Mouse (Mus musculus): Measurements from ENCODE around the gene Abcb8. TPM values are rescaled to one million over a fixed set of nuclear protein-coding genes. Genes with fewer than 3 reads are reported as not detected.

Gene Abcb8
- total and polyA plus RNA-seq, 2 experiments from 2014 or later: 73.2 to 141 TPM

DNA sequence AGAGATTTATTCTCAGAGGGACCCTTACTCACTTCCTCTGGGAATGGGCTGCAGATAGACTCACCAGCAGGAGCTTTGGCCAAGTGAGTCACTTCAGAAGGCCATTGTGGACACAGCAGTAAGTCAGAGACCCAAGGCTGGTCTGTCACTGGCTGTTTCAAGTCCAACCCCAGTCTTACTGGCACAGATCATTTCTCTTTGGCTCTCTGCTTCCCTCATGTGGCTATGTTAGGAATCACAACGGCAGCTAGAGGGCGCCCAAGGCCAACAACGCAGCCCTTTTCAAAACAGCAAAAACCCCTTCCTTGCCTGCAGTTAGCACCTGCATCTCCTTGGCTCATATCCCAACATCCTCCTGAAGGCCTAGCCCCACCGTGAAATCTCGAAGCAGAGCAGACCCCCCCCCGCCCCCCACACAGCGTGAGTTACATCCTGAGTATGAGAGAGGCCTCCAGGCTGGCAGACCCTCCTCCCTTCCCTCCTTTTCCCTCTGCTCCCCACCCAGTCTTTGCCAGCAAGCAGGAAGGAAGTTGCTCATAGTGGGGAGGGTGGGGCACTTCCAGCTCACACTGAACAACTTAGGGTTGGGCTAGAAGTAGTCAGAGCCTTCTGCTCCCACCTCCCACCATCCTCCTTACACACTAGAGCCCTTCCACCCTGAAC is 32.5 kb upstream of the Abcb8 start:
- peak; percentile 87 for DNase-seq (ENCODE audit: low spot score)
- TF ChIP-seq EP300 (IDR thresholded peaks at IDR 0.05; ENCODE audit: low read depth): 0 out of 2 replicates have a peak, but pooled peaks have one; percentile 29
- TF ChIP-seq CTCF (IDR thresholded peaks at IDR 0.05; ENCODE audit: low read depth): peak; percentile 100
- H3K9me3 ChIP-seq (replicated peaks; ENCODE audit: control insufficient read depth, low read length): no peaks in the 10 kb centered on the region
- peak overlapping the region; percentile 61 for H3K27ac ChIP-seq (ENCODE audit: low read depth)
- no peaks in the 10 kb centered on the region for H3K27me3 ChIP-seq (ENCODE audit: control insufficient read depth, insufficient read depth, low read length)
- H3K4me2 ChIP-seq (ENCODE audit: low read depth, low read length): no peak overlapping the region
- H3K4me1 ChIP-seq (ENCODE audit: control insufficient read depth, insufficient read depth): 0 out of 2 replicates have a peak, but pooled peaks cover 2% of the 10 kb centered on the region
- no peaks in the 10 kb centered on the region for H3K36me3 ChIP-seq (replicated peaks; ENCODE audit: control insufficient read depth, insufficient read depth, low read length)
- 4% methylated on average over 7 of the region's 7 CpGs for WGBS
- no peak overlapping the region for H3K4me3 ChIP-seq (ENCODE audit: low read depth, low read length)
- ATAC-seq (ENCODE audit: insufficient read depth, low read depth): peak; percentile 62
- H3K9ac ChIP-seq (replicated peaks; ENCODE audit: low read depth, low read length): no peak overlapping the region

DNA sequence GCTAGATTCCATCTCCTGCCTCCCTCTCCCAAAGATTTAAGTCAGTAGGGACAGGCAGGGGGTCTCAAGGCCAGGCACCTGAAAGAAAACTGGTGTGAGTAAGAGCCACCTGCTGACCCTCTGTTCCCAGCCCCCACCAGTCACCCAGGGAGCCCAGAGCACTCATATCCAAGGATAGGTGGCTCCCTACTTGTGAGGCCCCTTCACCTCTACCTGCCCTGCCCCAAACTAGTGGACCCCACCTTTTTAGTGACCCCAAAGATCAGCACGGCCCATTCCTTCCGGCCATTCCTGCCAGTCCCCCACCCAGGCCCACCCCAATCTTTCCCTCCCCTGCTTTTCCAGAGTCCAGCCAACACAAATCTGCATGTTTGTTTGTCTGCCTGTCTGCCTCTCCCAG is 30.0 kb upstream of the Abcb8 start:
- Histone ChIP-seq H3K4me2 (ENCODE audit: low read depth, low read length) (no peak overlapping the region), H3K4me1 (ENCODE audit: control insufficient read depth, insufficient read depth) (0 out of 2 replicates have a peak, but pooled peaks cover 2% of the 10 kb centered on the region), H3K27me3 (ENCODE audit: control insufficient read depth, insufficient read depth, low read length) (no peaks in the 10 kb centered on the region), H3K9me3 (replicated peaks; ENCODE audit: control insufficient read depth, low read length) (no peaks in the 10 kb centered on the region), H3K4me3 (ENCODE audit: low read depth, low read length) (no peak overlapping the region), H3K36me3 (replicated peaks; ENCODE audit: control insufficient read depth, insufficient read depth, low read length) (0 out of 2 replicates have a peak, but pooled peaks cover 5% of the 10 kb centered on the region), H3K27ac (ENCODE audit: low read depth) (peak overlapping the region; percentile 83), H3K9ac (replicated peaks; ENCODE audit: low read depth, low read length) (no peak overlapping the region)
- ATAC-seq (ENCODE audit: insufficient read depth, low read depth): no peak
- 73% methylated on average over 2 of the region's 2 CpGs for WGBS
- no peak for TF ChIP-seq CTCF (IDR thresholded peaks at IDR 0.05; ENCODE audit: low read depth)
- TF ChIP-seq EP300 (IDR thresholded peaks at IDR 0.05; ENCODE audit: low read depth): no peak
- no peak for DNase-seq (ENCODE audit: low spot score)

DNA sequence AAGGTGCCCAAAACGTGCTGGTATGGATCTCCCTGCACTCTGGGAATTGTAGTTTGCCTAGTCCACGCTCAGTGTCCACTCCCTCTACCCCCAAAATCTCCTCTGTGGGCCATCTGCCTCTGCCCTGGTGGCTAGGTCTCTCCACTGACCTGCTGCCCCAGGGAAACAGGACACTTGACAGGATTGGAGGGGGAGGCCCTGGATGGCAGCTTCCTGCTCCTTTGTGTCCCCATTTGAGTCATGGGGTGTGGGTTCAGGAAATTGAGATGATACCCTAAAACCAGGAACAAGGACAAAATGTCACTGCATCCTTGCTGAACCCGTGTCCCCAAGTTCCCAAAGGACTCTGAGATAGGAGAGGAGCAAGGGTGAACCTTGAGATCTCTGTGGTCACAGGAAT is 29.4 kb upstream of the Abcb8 start:
- WGBS: 62% methylated on average over 3 of the region's 3 CpGs
- no peak overlapping the region for H3K4me2 ChIP-seq (ENCODE audit: low read depth, low read length)
- no peak for ATAC-seq (ENCODE audit: insufficient read depth, low read depth)
- DNase-seq (ENCODE audit: low spot score): no peak
- H3K4me3 ChIP-seq (ENCODE audit: low read depth, low read length): no peak overlapping the region
- no peaks in the 10 kb centered on the region for H3K9me3 ChIP-seq (replicated peaks; ENCODE audit: control insufficient read depth, low read length)
- H3K27ac ChIP-seq (ENCODE audit: low read depth): peak overlapping the region; percentile 83
- H3K4me1 ChIP-seq (ENCODE audit: control insufficient read depth, insufficient read depth): 0 out of 2 replicates have a peak, but pooled peaks cover 2% of the 10 kb centered on the region
- no peaks in the 10 kb centered on the region for H3K27me3 ChIP-seq (ENCODE audit: control insufficient read depth, insufficient read depth, low read length)
- H3K9ac ChIP-seq (replicated peaks; ENCODE audit: low read depth, low read length): no peak overlapping the region
- H3K36me3 ChIP-seq (replicated peaks; ENCODE audit: control insufficient read depth, insufficient read depth, low read length): 0 out of 2 replicates have a peak, but pooled peaks cover 7% of the 10 kb centered on the region
- TF ChIP-seq EP300 (IDR thresholded peaks at IDR 0.05; ENCODE audit: low read depth): no peak
- no peak for TF ChIP-seq CTCF (IDR thresholded peaks at IDR 0.05; ENCODE audit: low read depth)

- H3K4me3 ChIP-seq (ENCODE audit: low read depth, low read length): peak within 1 kb of the TSS; percentile 39
- DNase-seq (ENCODE audit: low spot score): peak; percentile 44
- TF ChIP-seq CTCF (IDR thresholded peaks at IDR 0.05; ENCODE audit: low read depth): no peak
- peak; percentile 73 for TF ChIP-seq EP300 (IDR thresholded peaks at IDR 0.05; ENCODE audit: low read depth)
- H3K4me1 ChIP-seq (ENCODE audit: control insufficient read depth, insufficient read depth): 0 out of 2 replicates have a peak, but pooled peaks cover 2% of the 10 kb centered on the region
- peak within 1 kb of the TSS; percentile 47 for H3K9ac ChIP-seq (replicated peaks; ENCODE audit: low read depth, low read length)
- H3K27ac ChIP-seq (ENCODE audit: low read depth): peak within 1 kb of the TSS; percentile 83
- H3K9me3 ChIP-seq (replicated peaks; ENCODE audit: control insufficient read depth, low read length): no peaks in the 10 kb centered on the region
- H3K4me2 ChIP-seq (ENCODE audit: low read depth, low read length): peak within 1 kb of the TSS; percentile 53
- 68% methylated on average over 12 of the region's 12 CpGs for WGBS
- H3K36me3 ChIP-seq (replicated peaks; ENCODE audit: control insufficient read depth, insufficient read depth, low read length): 0 out of 2 replicates have a peak, but pooled peaks cover 7% of the 10 kb centered on the region
- ATAC-seq (ENCODE audit: insufficient read depth, low read depth): peak; percentile 62
- no peaks in the 10 kb centered on the region for H3K27me3 ChIP-seq (ENCODE audit: control insufficient read depth, insufficient read depth, low read length)
Observed at GRCm38 (mm10) chr5:24364508-24364907, 29.0 kb upstream of the Abcb8 start, which contains the start of gene Nos3. TSS of gene Nos3 (plus strand) at chr5:24364810.

GRCm38 (mm10) chr5:24364963-24365362 is 28.5 kb upstream of the Abcb8 start:
- Histone ChIP-seq H3K9ac (replicated peaks; ENCODE audit: low read depth, low read length) (peak overlapping the region; percentile 47), H3K36me3 (replicated peaks; ENCODE audit: control insufficient read depth, insufficient read depth, low read length) (0 out of 2 replicates have a peak, but pooled peaks cover 7% of the 10 kb centered on the region), H3K27ac (ENCODE audit: low read depth) (peak overlapping the region; percentile 83), H3K4me2 (ENCODE audit: low read depth, low read length) (peak overlapping the region; percentile 53), H3K27me3 (ENCODE audit: control insufficient read depth, insufficient read depth, low read length) (no peaks in the 10 kb centered on the region), H3K9me3 (replicated peaks; ENCODE audit: control insufficient read depth, low read length) (no peaks in the 10 kb centered on the region), H3K4me3 (ENCODE audit: low read depth, low read length) (peak overlapping the region; percentile 39), H3K4me1 (ENCODE audit: control insufficient read depth, insufficient read depth) (0 out of 2 replicates have a peak, but pooled peaks cover 2% of the 10 kb centered on the region)
- no peak for ATAC-seq (ENCODE audit: insufficient read depth, low read depth)
- no peak for DNase-seq (ENCODE audit: low spot score)
- TF ChIP-seq EP300 (IDR thresholded peaks at IDR 0.05; ENCODE audit: low read depth) (no peak), CTCF (IDR thresholded peaks at IDR 0.05; ENCODE audit: low read depth) (no peak)
- WGBS: 70% methylated on average over 10 of the region's 10 CpGs
